Mouse (Mus musculus): ENCODE results near the gene Prss45. TPM values are rescaled to one million over a fixed set of nuclear protein-coding genes. Genes with fewer than 3 reads are reported as not detected.

The Prss45 gene
- polyA plus RNA-seq, 1 experiment: not detected

GRCm38 (mm10) chr9:110855903-110856302 is 21.5 kb downstream of the Prss45 start:
- Histone ChIP-seq H3K4me2 (ENCODE audit: low read depth) (no peak overlapping the region), H3K4me3 (no peak overlapping the region), H3ac (ENCODE audit: control insufficient read depth, insufficient read length) (no peak overlapping the region), H3K79me2 (ENCODE audit: control insufficient read depth, insufficient read depth) (no peaks in the 10 kb centered on the region), H3K27me3 (ENCODE audit: control insufficient read depth, insufficient read depth, insufficient read length) (no peaks in the 10 kb centered on the region), H3K36me3 (ENCODE audit: control insufficient read depth, insufficient read depth) (no peaks in the 10 kb centered on the region)
- TF ChIP-seq SRF (IDR thresholded peaks at IDR 0.05; ENCODE audit: control insufficient read depth, insufficient read length, low read depth): no peak
- TF ChIP-seq MAX (IDR thresholded peaks at IDR 0.05; ENCODE audit: low read depth): no peak
- TF ChIP-seq MYOD1 (IDR thresholded peaks at IDR 0.05; ENCODE audit: control insufficient read depth in 1 of 3, insufficient read length in 2 of 3, low read depth in 2 of 3): no peak
- no peak for TF ChIP-seq POLR2A (IDR thresholded peaks at IDR 0.05; ENCODE audit: insufficient read length, low read depth)
- TF ChIP-seq TCF12 (IDR thresholded peaks at IDR 0.05; ENCODE audit: insufficient read depth, poor library complexity, severe bottlenecking): no peak
- TF ChIP-seq USF1 (IDR thresholded peaks at IDR 0.05; ENCODE audit: low read depth): no peak
- TF ChIP-seq POLR2AphosphoS2 (IDR thresholded peaks at IDR 0.05; ENCODE audit: insufficient read length, low read depth): no peak
- no peak for TF ChIP-seq MYOG (IDR thresholded peaks at IDR 0.05; ENCODE audit: control insufficient read depth in 1 of 3, insufficient read depth in 1 of 3, insufficient read length in 2 of 3, low read depth in 2 of 3)
- no peak for TF ChIP-seq TCF3 (IDR thresholded peaks at IDR 0.05; ENCODE audit: insufficient read length, low read depth)
- TF ChIP-seq REST (IDR thresholded peaks at IDR 0.05; ENCODE audit: insufficient read depth, insufficient read length): no peak

GRCm38 (mm10) chr9:110856920-110857319 is 22.5 kb downstream of the Prss45 start:
- Histone ChIP-seq H3ac (ENCODE audit: control insufficient read depth, insufficient read length) (no peak overlapping the region), H3K36me3 (ENCODE audit: control insufficient read depth, insufficient read depth) (no peaks in the 10 kb centered on the region), H3K4me2 (ENCODE audit: low read depth) (no peak overlapping the region), H3K4me3 (no peak overlapping the region), H3K27me3 (ENCODE audit: control insufficient read depth, insufficient read depth, insufficient read length) (no peaks in the 10 kb centered on the region), H3K79me2 (ENCODE audit: control insufficient read depth, insufficient read depth) (no peaks in the 10 kb centered on the region)
- TF ChIP-seq REST (IDR thresholded peaks at IDR 0.05; ENCODE audit: insufficient read depth, insufficient read length): no peak
- TF ChIP-seq E2F4 (IDR thresholded peaks at IDR 0.05; ENCODE audit: insufficient read depth): no peak
- no peak for TF ChIP-seq MAX (IDR thresholded peaks at IDR 0.05; ENCODE audit: low read depth)
- no peak for TF ChIP-seq MYOD1 (IDR thresholded peaks at IDR 0.05; ENCODE audit: control insufficient read depth in 1 of 3, insufficient read length in 2 of 3, low read depth in 2 of 3)
- TF ChIP-seq MYOG (IDR thresholded peaks at IDR 0.05; ENCODE audit: control insufficient read depth in 1 of 3, insufficient read depth in 1 of 3, insufficient read length in 2 of 3, low read depth in 2 of 3): no peak
- TF ChIP-seq TCF3 (IDR thresholded peaks at IDR 0.05; ENCODE audit: insufficient read length, low read depth): no peak
- TF ChIP-seq SRF (IDR thresholded peaks at IDR 0.05; ENCODE audit: control insufficient read depth, insufficient read length, low read depth): no peak
- TF ChIP-seq CEBPB (IDR thresholded peaks at IDR 0.05; ENCODE audit: insufficient read depth, poor library complexity, severe bottlenecking): no peak
- no peak for TF ChIP-seq POLR2AphosphoS2 (IDR thresholded peaks at IDR 0.05; ENCODE audit: insufficient read length, low read depth)
- TF ChIP-seq POLR2A (IDR thresholded peaks at IDR 0.05; ENCODE audit: insufficient read length, low read depth): no peak
- TF ChIP-seq USF1 (IDR thresholded peaks at IDR 0.05; ENCODE audit: low read depth): no peak
- TF ChIP-seq TCF12 (IDR thresholded peaks at IDR 0.05; ENCODE audit: insufficient read depth, poor library complexity, severe bottlenecking): no peak

DNA sequence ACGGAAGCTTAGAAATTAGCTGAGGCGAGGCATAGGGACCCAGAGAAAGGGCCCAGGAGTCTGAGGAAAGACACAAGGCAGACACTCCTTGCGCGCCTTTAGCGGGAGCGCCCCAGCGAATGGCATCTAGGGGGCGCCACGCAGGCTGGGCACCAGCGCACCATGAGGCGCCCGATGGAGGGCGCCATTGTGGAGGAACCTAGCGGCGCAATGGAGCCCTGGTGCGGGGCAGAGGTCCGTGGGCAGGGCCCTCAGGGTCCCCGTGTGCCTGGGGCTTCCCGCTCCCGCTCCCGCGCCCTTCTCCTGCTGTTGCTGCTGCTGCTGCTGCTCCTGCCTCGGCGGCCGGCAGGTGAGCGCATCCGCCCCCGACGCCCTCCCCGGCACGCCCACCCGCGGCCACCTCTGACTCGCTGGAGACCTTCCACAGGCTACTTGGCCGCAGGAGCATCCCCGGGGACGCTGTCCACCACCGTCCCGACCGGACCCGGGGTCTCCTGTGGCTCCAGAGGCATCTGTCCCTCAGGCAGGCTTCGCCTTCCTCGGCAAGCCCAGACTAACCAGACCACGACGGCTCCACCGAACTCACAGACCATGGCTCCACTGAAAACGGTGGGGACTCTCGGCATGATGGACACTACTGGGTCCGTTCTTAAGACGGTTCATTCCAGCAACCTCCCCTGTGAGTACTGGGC is 23.5 kb downstream of the Prss45 start, which contains the start of gene Prss50:
Prss50 (plus strand) TSS at position 187 of the 692 bp plus-strand sequence.
- TF ChIP-seq POLR2AphosphoS2 (IDR thresholded peaks at IDR 0.05; ENCODE audit: insufficient read length, low read depth) (no peak), MYOG (IDR thresholded peaks at IDR 0.05; ENCODE audit: control insufficient read depth in 1 of 3, insufficient read depth in 1 of 3, insufficient read length in 2 of 3, low read depth in 2 of 3) (no peak), POLR2A (IDR thresholded peaks at IDR 0.05; ENCODE audit: insufficient read length, low read depth) (no peak), CEBPB (IDR thresholded peaks at IDR 0.05; ENCODE audit: insufficient read depth, poor library complexity, severe bottlenecking) (no peak), TCF12 (IDR thresholded peaks at IDR 0.05; ENCODE audit: insufficient read depth, poor library complexity, severe bottlenecking) (no peak), SRF (IDR thresholded peaks at IDR 0.05; ENCODE audit: control insufficient read depth, insufficient read length, low read depth) (no peak), MAX (IDR thresholded peaks at IDR 0.05; ENCODE audit: low read depth) (no peak), E2F4 (IDR thresholded peaks at IDR 0.05; ENCODE audit: insufficient read depth) (no peak), USF1 (IDR thresholded peaks at IDR 0.05; ENCODE audit: low read depth) (no peak)
- Histone ChIP-seq H3K27me3 (ENCODE audit: control insufficient read depth, insufficient read depth, insufficient read length) (no peaks in the 10 kb centered on the region), H3ac (ENCODE audit: control insufficient read depth, insufficient read length) (no peak within 1 kb of the TSS), H3K79me2 (ENCODE audit: control insufficient read depth, insufficient read depth) (no peaks in the 10 kb centered on the region), H3K36me3 (ENCODE audit: control insufficient read depth, insufficient read depth) (no peaks in the 10 kb centered on the region), H3K4me3 (no peak within 1 kb of the TSS), H3K4me2 (ENCODE audit: low read depth) (no peak within 1 kb of the TSS)

DNA sequence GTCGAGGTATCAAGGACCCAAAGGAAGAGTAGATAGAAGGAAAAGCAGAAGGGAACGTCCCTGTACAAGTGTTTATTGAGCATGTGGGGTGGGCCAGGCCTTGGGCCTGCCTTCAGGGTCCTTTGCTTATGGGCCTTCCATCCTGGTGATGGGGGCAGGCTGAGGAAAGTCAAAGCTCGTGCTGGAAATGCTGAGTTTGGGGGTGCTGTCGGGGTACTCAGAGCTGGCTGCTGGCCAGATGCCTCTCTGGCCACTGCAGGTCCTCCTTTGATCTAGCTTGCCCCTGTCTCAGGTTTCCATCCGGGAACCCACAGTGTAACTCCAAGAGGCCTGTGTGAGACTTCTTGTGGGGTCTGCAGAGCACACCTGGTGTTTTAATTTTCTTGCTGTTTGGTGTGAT is 24.1 kb downstream of the Prss45 start:
- no peak for TF ChIP-seq E2F4 (IDR thresholded peaks at IDR 0.05; ENCODE audit: insufficient read depth)
- TF ChIP-seq TCF3 (IDR thresholded peaks at IDR 0.05; ENCODE audit: insufficient read length, low read depth): no peak
- no peak for TF ChIP-seq CEBPB (IDR thresholded peaks at IDR 0.05; ENCODE audit: insufficient read depth, poor library complexity, severe bottlenecking)
- no peak for TF ChIP-seq POLR2AphosphoS2 (IDR thresholded peaks at IDR 0.05; ENCODE audit: insufficient read length, low read depth)
- no peak for TF ChIP-seq REST (IDR thresholded peaks at IDR 0.05; ENCODE audit: insufficient read depth, insufficient read length)
- no peak for TF ChIP-seq MYOD1 (IDR thresholded peaks at IDR 0.05; ENCODE audit: control insufficient read depth in 1 of 3, insufficient read length in 2 of 3, low read depth in 2 of 3)
- TF ChIP-seq MAX (IDR thresholded peaks at IDR 0.05; ENCODE audit: low read depth): no peak
- TF ChIP-seq MYOG (IDR thresholded peaks at IDR 0.05; ENCODE audit: control insufficient read depth in 1 of 3, insufficient read depth in 1 of 3, insufficient read length in 2 of 3, low read depth in 2 of 3): no peak
- no peak for TF ChIP-seq TCF12 (IDR thresholded peaks at IDR 0.05; ENCODE audit: insufficient read depth, poor library complexity, severe bottlenecking)
- no peak for TF ChIP-seq POLR2A (IDR thresholded peaks at IDR 0.05; ENCODE audit: insufficient read length, low read depth)
- Histone ChIP-seq H3K27me3 (ENCODE audit: control insufficient read depth, insufficient read depth, insufficient read length) (no peaks in the 10 kb centered on the region), H3K36me3 (ENCODE audit: control insufficient read depth, insufficient read depth) (no peaks in the 10 kb centered on the region), H3K4me2 (ENCODE audit: low read depth) (no peak overlapping the region), H3K4me3 (no peak overlapping the region), H3ac (ENCODE audit: control insufficient read depth, insufficient read length) (no peak overlapping the region), H3K79me2 (ENCODE audit: control insufficient read depth, insufficient read depth) (no peaks in the 10 kb centered on the region)

Data from myocyte (in vitro differentiated cells).